Mouse (Mus musculus) common myeloid progenitor, adult 5-6 weeks (primary cell): ENCODE measurements at regions not wholly inside any gene's neighbourhood (a gene's known extent, or its start where the extent isn't known, plus 50 kb on each side); places are given as distances from the start of the nearest gene placed in this dataset.
A peak's percentile ranks its signal among the peaks of the same experiment; 100 is the strongest.

Source experiments
- ATAC-seq: replicated peaks from 2 replicates; pipeline ENCODE4 v1.8.0; 2016; ENCODE audit warnings: low read depth, mild to moderate bottlenecking, moderate TSS enrichment, inconsistent platforms; ENCODE audit not compliant: poor library complexity, severe bottlenecking

DNA sequence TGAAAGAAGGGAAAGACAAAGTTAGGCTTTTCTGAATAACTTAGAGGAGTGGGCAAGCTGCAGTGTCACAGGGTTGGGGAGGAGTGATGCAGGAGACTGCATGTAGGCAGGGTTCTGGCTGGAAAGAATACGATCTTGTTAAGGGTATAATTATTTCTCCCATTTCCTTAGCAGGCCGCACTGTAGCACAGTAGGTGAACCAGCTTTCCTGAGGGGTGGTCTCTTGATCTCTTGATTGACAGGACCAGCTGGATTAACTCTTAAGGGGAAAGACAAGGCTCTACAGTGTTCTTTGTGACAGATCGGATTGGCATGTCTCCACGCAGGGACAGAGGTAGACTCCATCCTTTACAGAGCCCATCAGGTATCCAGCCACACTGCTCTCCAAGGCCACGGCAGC lies 54.5 kb upstream of the Meis1 start:
- ATAC-seq = no peak

DNA sequence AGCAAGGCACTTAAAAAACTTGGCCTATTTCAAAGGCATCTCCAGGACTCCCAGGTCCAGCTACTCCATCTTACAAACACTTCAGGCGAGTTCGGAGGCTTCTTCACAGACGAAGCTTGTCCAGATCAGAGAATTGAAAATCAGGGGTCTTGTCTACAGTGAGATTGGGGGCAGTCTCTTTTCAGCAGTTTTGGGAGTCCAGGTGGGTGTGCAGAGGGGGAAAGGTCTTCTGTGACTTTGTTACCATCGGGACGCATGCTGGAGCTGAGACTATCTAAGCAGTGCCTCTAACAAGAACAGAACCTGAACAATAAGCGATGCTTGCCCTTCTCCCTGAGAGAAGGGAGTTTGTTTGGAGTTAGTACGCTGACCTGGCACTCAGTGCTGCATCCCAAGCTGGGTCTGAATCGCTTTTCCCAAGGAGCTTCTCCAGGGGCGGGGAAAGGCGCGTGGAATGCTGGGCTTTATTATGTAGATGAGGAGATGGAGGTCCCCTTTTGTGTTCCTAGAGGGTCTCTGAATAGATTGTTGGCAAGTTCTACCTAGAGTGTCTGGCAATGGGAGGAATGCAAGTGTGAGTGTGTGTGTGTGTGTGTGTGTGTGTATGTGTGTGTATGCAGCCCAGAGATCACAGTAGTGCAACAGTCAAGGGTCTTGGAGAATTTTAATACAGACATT lies 55.2 kb upstream of the Meis1 start:
- ATAC-seq = no peak

GRCm38 (mm10) chr11:19091101-19091857 lies 72.5 kb upstream of the Meis1 start:
- ATAC-seq = no peak

GRCm38 (mm10) chr11:19092967-19093745 lies 74.4 kb upstream of the Meis1 start:
- no peak for ATAC-seq

DNA sequence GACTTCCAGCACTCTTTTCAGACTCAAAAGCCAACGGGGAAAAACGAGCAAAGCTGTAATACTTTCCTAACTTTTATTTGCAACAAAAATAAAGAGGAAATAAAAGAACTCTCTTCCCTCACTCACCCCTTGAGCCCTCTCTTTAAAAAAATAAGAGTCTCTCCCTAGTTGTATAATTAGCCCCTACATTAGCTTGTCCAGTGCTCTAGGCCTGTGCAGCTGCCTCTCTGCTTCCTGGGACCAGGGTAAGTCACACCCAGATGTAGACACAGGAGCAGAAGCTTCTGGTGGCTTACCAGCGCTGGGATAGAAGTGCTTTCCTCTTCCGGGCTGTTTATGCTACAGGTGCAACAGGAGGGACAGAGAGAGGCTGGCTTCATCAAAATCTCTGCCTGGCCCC lies 75.0 kb upstream of the Meis1 start:
- ATAC-seq = no peak

GRCm38 (mm10) chr11:19094183-19094582 lies 75.4 kb upstream of the Meis1 start:
- ATAC-seq = no peak

DNA sequence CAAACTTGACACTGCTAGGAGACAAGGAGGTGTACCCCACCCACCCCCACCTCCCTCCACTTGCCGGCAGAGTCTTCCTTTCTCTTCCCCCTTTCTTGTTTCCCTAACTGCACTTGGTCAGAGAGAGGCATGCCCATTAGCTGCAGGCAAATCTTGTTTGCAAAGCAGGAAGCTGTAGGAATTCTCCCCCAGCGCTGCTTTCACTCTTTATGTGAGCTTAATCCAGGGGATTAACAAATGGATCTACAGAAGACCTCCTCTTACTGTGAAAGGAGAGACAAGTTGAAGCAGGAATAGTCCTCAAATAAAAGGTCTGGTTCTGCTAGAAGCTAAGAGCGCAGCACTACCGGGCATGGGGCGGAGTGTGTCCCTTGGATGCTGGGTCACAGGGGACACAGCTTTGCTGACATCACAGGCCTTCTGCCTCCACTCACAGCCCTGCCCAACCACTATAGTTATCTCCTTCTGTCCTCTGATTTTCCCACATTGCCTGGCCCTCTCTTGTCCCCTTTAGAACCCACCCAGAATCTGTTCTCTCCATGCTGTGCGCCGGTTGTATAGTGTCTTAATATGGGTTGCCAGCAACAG lies 84.3 kb upstream of the Meis1 start:
- ATAC-seq = no peak

DNA sequence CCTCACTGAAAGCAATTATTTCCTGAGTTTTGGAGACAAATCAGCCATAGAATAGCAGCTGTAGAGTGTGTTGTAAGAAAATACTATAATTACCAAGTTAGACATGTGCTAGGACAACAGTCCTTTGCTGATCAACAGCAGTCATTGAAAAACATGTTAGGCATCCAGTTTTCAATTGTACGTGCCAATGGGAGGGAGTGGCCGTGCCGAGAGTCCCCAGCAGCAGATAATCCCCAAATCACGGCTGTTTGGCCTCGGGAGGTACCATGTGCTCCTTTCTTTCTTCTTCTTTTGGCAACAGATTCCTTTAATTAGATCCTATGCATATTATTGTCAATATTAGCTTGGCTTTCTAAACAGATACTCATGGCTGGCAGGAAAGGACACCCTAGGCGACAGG lies 88.4 kb upstream of the Meis1 start:
- no peak for ATAC-seq

- no peak for ATAC-seq
Measured at GRCm38 (mm10) chr11:19109055-19109454, 90.3 kb upstream of the Meis1 start.

- ATAC-seq = peak; percentile 80
Measured at GRCm38 (mm10) chr11:19111916-19112575, 93.3 kb upstream of the Meis1 start.

GRCm38 (mm10) chr11:19117121-19117520 lies 98.3 kb upstream of the Meis1 start:
- no peak for ATAC-seq

DNA sequence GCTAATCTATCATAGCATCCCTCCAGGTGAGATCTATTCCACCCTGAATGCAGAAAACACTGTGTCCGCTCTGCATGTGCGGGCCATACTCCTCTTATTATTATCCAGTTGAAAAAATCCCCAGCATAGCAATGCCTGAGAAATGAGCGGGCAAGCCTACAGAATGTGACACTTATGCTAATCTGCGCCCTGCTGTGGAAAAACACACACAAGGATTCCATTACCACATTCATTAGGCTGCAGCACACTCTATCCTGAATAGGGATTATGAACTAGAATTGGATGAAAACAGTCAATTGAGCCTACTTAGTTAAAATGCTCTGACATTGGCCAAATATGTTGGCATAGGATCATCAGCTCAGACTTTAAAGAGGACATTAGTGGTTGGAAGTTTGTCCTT lies 99.5 kb upstream of the Meis1 start:
- ATAC-seq = no peak

- no peak for ATAC-seq
Measured at GRCm38 (mm10) chr11:19119927-19120827, 101.4 kb upstream of the Meis1 start.

- ATAC-seq = no peak
Measured at GRCm38 (mm10) chr11:19120871-19121270, 102.1 kb upstream of the Meis1 start.

- ATAC-seq = peak; percentile 97
Measured at GRCm38 (mm10) chr11:19135375-19136050, 116.7 kb upstream of the Meis1 start.

DNA sequence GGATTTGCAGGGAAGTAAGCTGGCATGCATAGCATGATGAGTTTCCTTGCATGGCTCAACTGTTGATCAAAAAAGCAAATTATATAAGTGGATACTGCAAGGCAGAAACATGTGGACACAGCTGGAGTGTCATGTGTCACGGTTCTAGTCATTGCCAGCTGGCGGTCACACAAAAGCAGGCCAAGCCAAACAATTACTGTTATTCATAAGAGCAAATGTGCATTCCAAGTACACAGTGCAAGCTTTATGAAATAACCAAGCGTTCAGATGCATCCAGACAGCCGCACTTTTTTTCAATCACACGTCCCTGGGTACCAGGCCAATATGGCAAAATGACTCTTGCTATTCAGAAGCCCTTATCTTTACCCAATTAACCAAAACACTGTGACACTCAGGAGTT lies 119.6 kb upstream of the Meis1 start:
- no peak for ATAC-seq

DNA sequence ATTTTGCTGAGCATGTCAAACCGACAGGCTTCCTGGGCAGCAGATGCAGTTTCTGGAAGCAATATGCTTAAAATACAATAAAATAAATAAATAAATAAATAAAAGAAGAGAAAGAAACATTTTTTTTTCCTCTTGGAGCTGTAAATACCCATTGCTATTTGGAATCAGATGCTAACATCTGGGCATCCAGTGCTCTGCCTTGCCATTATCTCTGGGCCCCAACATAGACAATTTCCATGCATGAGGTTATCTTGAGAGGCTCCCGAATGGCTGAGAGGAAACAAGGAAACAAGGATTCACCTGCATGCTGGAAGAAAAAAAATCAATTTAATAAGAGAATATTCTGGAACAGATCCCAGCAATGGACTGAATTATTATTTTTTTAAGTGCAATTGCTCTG lies 120.0 kb upstream of the Meis1 start:
- no peak for ATAC-seq

- ATAC-seq = no peak
Measured at GRCm38 (mm10) chr11:19143267-19144000, 124.6 kb upstream of the Meis1 start.
